Mouse (Mus musculus): Measurements from ENCODE around the gene Ciao2b. TPM values are rescaled to one million over a fixed set of nuclear protein-coding genes. Genes with fewer than 3 reads are reported as not detected.

Ciao2b gene
- polyA plus RNA-seq (2012): 64.0 and 88.1 TPM in 2 replicates

GRCm38 (mm10) chr8:104641426-104642323, at the start of gene Ciao2b:
TSS of gene Ciao2b (minus strand) at chr8:104641965.
- TF ChIP-seq GATA1 (IDR thresholded peaks at IDR 0.05; ENCODE audit: low read length): no peak

DNA sequence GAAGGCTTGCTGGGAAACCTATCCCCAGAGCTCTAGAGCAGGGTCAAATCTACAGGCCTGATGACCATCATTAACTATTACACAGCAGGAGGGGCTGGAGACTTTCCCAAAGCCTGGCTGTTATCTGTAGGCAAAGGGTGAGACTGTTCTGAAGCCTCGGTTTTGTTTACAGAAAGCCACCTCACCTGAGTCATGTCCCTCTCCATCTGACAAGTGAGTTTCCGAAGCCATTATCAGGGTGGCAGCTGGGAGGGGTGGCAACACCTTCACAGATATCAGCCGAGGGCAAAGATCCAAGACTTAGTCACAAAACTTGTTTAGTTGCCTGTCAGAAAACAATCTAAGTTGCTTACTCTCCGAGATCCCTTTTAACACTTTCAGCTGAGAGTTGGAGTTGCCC, 46.7 kb upstream of the Ciao2b start:
- no peak for TF ChIP-seq GATA1 (IDR thresholded peaks at IDR 0.05; ENCODE audit: low read length)

DNA sequence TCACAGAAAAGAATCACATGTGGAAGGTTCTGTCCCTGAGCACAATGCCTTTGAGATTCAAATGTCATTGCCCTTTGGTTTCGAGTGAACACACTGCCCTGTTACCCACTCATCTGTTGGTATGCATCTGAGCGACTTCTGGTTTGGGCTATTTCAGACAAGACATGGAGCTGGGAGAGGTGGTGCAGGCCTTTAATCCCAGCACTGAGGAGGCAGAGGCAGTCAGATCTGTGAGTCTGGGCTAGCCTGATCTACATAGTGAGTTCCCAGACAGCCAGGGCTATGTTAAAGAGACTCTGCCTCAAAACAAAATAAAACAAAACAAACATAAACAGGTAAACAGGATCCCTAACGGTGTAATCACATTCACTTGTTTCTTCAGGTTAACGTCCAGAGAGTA, 13.8 kb upstream of the Ciao2b start:
- TF ChIP-seq GATA1 (IDR thresholded peaks at IDR 0.05; ENCODE audit: low read length): no peak

- TF ChIP-seq GATA1 (IDR thresholded peaks at IDR 0.05; ENCODE audit: low read length): no peak
Measured at GRCm38 (mm10) chr8:104654984-104655383, 13.2 kb upstream of the Ciao2b start.

DNA sequence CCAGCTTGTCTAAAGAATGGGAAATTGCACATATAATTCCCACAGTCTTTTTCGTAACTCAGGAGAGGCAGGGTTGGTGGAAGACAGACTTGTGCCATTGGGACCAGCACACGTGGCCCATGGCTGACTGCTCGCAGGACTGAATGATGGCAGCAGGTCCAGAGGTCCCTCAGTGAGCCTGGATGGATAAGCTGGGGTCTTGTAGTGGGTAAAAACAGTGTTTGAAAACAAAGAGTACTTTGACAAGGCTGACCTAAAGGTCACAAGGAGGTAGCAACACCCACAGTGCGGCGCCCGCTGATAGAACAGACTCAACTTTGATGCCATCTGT, 524 bp upstream of the Ciao2b start:
- TF ChIP-seq GATA1 (IDR thresholded peaks at IDR 0.05; ENCODE audit: low read length): no peak

DNA sequence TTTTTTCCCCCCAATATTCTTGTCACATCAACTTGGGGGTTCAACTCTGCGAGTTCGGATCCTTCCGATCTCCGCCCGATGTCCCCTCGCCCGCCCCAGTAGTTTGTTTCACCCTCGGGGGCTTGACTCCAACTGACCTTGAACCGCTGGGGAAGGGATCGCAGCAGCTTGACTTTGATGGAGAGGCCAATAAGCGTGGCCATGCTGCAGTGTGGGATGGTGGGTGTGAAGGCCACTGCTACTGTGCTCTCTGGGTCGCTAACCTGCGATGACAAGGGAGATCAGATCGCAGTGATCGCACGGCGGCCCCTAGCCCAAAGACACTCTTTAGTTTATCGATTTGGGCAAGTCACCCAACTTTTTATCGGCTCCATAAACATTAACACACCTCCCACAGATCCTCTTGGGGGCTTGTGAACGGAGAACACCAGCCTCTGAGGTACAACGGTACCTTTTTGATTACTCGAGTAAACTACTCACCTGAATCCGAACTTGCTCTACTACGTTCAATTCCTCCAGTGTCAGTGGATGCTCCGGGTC, 864 bp downstream of the Ciao2b start:
- no peak for TF ChIP-seq GATA1 (IDR thresholded peaks at IDR 0.05; ENCODE audit: low read length)

GRCm38 (mm10) chr8:104640241-104640640, 1.5 kb downstream of the Ciao2b start:
- no peak for TF ChIP-seq GATA1 (IDR thresholded peaks at IDR 0.05; ENCODE audit: low read length)

GRCm38 (mm10) chr8:104638010-104638409, 3.8 kb downstream of the Ciao2b start:
- no peak for TF ChIP-seq GATA1 (IDR thresholded peaks at IDR 0.05; ENCODE audit: low read length)

- TF ChIP-seq GATA1 (IDR thresholded peaks at IDR 0.05; ENCODE audit: low read length): no peak
Measured at GRCm38 (mm10) chr8:104635004-104635710, 6.6 kb downstream of the Ciao2b start.

GRCm38 (mm10) chr8:104633156-104633744, 8.5 kb downstream of the Ciao2b start:
- no peak for TF ChIP-seq GATA1 (IDR thresholded peaks at IDR 0.05; ENCODE audit: low read length)

- TF ChIP-seq GATA1 (IDR thresholded peaks at IDR 0.05; ENCODE audit: low read length): no peak
Measured at GRCm38 (mm10) chr8:104632486-104632885, 9.3 kb downstream of the Ciao2b start.

DNA sequence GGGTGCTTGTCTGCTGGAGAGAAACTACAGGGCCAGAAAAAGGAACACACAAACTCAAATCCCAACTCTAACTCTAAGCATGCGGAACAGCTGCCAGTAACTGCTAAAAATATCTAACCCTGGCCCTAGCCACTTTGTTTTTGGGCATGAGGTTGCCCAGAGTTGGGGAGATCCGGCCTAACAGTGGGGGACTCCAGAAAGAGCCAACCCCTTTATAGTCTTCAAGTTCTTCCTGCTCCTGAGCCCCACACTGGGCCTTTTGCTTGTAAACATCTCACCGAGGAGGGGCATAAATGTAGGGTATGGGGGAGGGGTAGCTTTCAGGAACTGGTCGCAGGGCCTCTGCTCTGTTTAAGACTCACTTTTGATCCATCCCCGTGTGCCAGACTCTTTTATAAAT, 9.8 kb downstream of the Ciao2b start:
- TF ChIP-seq GATA1 (IDR thresholded peaks at IDR 0.05; ENCODE audit: low read length): no peak

DNA sequence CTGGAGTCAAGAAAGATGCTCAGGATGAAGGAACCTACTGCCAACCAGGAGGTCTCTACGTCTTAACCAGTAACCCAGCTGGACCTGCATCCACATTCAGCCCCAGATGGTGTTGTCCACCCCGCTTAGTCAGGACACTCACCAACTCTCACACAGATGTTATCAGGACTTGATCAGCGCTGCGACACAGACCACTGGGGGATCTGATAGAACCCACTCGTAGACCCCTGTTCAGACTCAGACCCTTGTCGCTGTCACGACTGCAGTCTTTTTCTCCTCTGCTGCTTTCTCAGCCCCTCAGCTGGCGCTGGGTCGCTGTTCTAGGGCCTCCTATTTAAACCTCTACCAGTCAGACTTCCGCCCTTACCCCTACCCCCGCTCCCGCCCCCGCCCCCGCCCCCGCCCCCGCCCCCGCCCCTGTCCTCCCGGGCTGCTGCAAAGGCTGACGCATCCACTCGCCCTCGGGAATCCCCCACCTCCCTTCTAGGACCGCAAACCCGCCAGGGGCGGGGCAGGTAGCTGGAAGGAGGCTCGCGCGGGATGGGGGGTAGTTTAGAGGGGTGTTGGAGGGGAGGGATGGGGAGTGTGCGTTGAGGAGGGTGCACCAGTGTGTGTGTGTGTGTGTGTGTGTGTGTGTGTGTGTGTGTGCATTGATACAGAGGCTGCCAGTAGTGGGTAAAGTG, 10.6 kb downstream of the Ciao2b start, which contains the start of gene Rrad:
Gene Rrad, minus strand, starts transcription at position 347 of the 683 bp plus-strand sequence.
- TF ChIP-seq GATA1 (IDR thresholded peaks at IDR 0.05; ENCODE audit: low read length): no peak

GRCm38 (mm10) chr8:104630574-104630973, 11.2 kb downstream of the Ciao2b start:
- TF ChIP-seq GATA1 (IDR thresholded peaks at IDR 0.05; ENCODE audit: low read length): no peak

DNA sequence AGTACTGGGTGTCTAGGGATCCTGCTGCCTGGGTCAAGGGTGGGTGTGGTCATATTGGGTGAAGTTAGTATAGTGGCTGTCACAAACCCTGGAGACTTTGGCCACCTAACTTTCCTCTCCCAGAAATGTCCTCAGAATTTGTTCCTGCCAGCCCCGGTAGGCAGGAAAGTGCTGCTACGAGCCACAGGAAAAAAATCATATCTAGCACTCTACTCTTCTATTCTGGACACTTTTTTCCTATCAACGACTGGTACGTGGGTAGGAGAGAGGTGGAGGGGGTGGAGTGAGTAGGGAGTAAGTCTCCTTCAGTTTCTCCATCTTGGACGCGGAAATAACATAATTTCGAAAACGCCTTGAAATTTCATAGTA, 11.7 kb downstream of the Ciao2b start:
- TF ChIP-seq GATA1 (IDR thresholded peaks at IDR 0.05; ENCODE audit: low read length): no peak
